Mouse (Mus musculus) urinary bladder, postnatal 25 days (tissue): ENCODE measurements around the gene Ube2m.
"Not testable (repeated sequence)": the region's sequence is repeated elsewhere in the genome, so short reads cannot be mapped to it uniquely, and the experiment has no call there.

ENCODE experiments used
- DNase-seq: peaks from one replicate; pipeline ENCODE4 v3.0.0; 2022; ENCODE audit warnings: low spot score

Gene Ube2m

GRCm38 (mm10) chr7:13037901-13038555 lies at the start of gene Ube2m:
Gene Ube2m, minus strand, starts transcription at chr7:13038275.
- peak; percentile 98 for DNase-seq

- DNase-seq: no peak
These were observed 34.2 kb upstream of the Ube2m start for GRCm38 (mm10) chr7:13072293-13072692.

GRCm38 (mm10) chr7:13063399-13063798 lies 25.3 kb upstream of the Ube2m start:
- not testable (repeated sequence) for DNase-seq

GRCm38 (mm10) chr7:13059536-13059935 lies 21.5 kb upstream of the Ube2m start:
- DNase-seq: no peak

- DNase-seq: no peak
These were observed 19.0 kb upstream of the Ube2m start for GRCm38 (mm10) chr7:13056913-13057700.

GRCm38 (mm10) chr7:13054287-13055010 lies 16.4 kb upstream of the Ube2m start, which contains the start of gene Mzf1:
Gene Mzf1, minus strand, starts transcription at chr7:13054764.
- peak; percentile 86 for DNase-seq

- no peak for DNase-seq
These were observed 15.8 kb upstream of the Ube2m start for GRCm38 (mm10) chr7:13053961-13054286.

GRCm38 (mm10) chr7:13053501-13053900 lies 15.4 kb upstream of the Ube2m start:
- no peak for DNase-seq

GRCm38 (mm10) chr7:13053001-13053400 lies 14.9 kb upstream of the Ube2m start:
- DNase-seq: no peak

GRCm38 (mm10) chr7:13046084-13046483 lies 8.0 kb upstream of the Ube2m start:
- DNase-seq: no peak

GRCm38 (mm10) chr7:13044254-13044625 lies 6.2 kb upstream of the Ube2m start:
- no peak for DNase-seq

GRCm38 (mm10) chr7:13043445-13044253 lies 5.6 kb upstream of the Ube2m start:
- no peak for DNase-seq

- DNase-seq: no peak
These were observed 5.0 kb upstream of the Ube2m start for GRCm38 (mm10) chr7:13043120-13043444.

- no peak for DNase-seq
These were observed 4.4 kb upstream of the Ube2m start for GRCm38 (mm10) chr7:13042511-13042910.

GRCm38 (mm10) chr7:13041256-13041655 lies 3.2 kb upstream of the Ube2m start:
- no peak for DNase-seq

GRCm38 (mm10) chr7:13039181-13039580 lies 1.1 kb upstream of the Ube2m start:
- no peak for DNase-seq

- no peak for DNase-seq
These were observed 620 bp upstream of the Ube2m start for GRCm38 (mm10) chr7:13038621-13039169.

GRCm38 (mm10) chr7:13037366-13037765 lies 709 bp downstream of the Ube2m start:
- peak; percentile 45 for DNase-seq

- DNase-seq: no peak
These were observed 1.3 kb downstream of the Ube2m start for GRCm38 (mm10) chr7:13036806-13037205.

GRCm38 (mm10) chr7:13035211-13035855 lies 2.7 kb downstream of the Ube2m start:
- no peak for DNase-seq
